Comparison of ENCODE assay signal across 8 mouse cellular contexts in genomic region chr2:168154090-168154881, GRCm38 (mm10). TPM values are rescaled to one million over a fixed set of nuclear protein-coding genes. Genes with fewer than 3 reads are reported as not detected.
DNase-seq lines count a peak whose midpoint lies in the region; ATAC-seq lines count a peak whose summit lies in the region.

No protein-coding gene starts in this region.

- WGBS in hindbrain, embryonic 12.5 days: 23% methylated on average over 14 of the region's 14 CpGs

- peak; percentile 89 for DNase-seq in MN1 (ENCODE audit: low spot score)
- peak; percentile 21 for DNase-seq in cerebellum, adult 9-11 months
- peak; percentile 67 to 81 for DNase-seq in frontal cortex, postnatal 10 days (ENCODE audit: low spot score in 2 of 2)
- DNase-seq in layer of hippocampus, postnatal 14 days (ENCODE audit: low spot score in 2 of 2): peak; percentile 61 to 68
- peak; percentile 86 for DNase-seq in lung, postnatal 14 days
- DNase-seq in retina, adult 2 months (ENCODE audit: low read depth, low spot score): peak; percentile 80
- DNase-seq in thymus, postnatal 36 days: peak; percentile 74 to 88

- peak overlapping the region; percentile 79 for H3K27ac ChIP-seq in hindbrain, embryonic 12.5 days

- peaks cover 31% of the 10 kb centered on the region for H3K4me1 ChIP-seq in hindbrain, embryonic 12.5 days

- H3K36me3 ChIP-seq in hindbrain, embryonic 12.5 days: no peaks in the 10 kb centered on the region

- H3K4me3 ChIP-seq in hindbrain, embryonic 12.5 days: no peak overlapping the region

- H3K9me3 ChIP-seq in hindbrain, embryonic 12.5 days (replicated peaks): no peaks in the 10 kb centered on the region

- no peak overlapping the region; the same call in 1 of the 2 replicates for H3K9ac ChIP-seq in hindbrain, embryonic 12.5 days

- peaks cover 12% of the 10 kb centered on the region; the same call in 1 of the 2 replicates for H3K27me3 ChIP-seq in hindbrain, embryonic 12.5 days

- ATAC-seq in hindbrain, embryonic 12.5 days (ENCODE audit: low FRiP score): peak; percentile 92

- peak overlapping the region; percentile 29 for H3K4me2 ChIP-seq in hindbrain, embryonic 12.5 days (replicated peaks)

RNA-seq across cellular contexts. Expression of gene Adnp, which starts 52.6 kb away (rescaled TPM):
- polyA plus RNA-seq in hindbrain, embryonic 12.5 days (2016; fragmentation: Nextera tagmentation; extraction: Ambion mirVana): 19.1 and 20.6 TPM in 2 replicates
- 10 to 100 TPM; 99.3 to 99.9 TPM for total RNA-seq in layer of hippocampus, postnatal 14 days (2021)

Comparison
In these comparisons a context has a peak if more than half of its experiments do, and no peak if none do; other contexts are left out.
1. DNase-seq: peak in every context shown above with its lines; median percentile 89 in MN1; 86 in lung, postnatal 14 days; 81 in thymus, postnatal 36 days; 80 in retina, adult 2 months; 74 in frontal cortex, postnatal 10 days; 64 in layer of hippocampus, postnatal 14 days; 21 in cerebellum, adult 9-11 months.